Mouse (Mus musculus) embryonic fibroblast, embryonic 13.5 days (primary cell): ENCODE measurements around the gene Slc48a1. TPM values are rescaled to one million over a fixed set of nuclear protein-coding genes. Genes with fewer than 3 reads are reported as not detected.
A peak's percentile ranks its signal among the peaks of the same experiment; 100 is the strongest.

Experiments
- H3K27ac ChIP-seq: 2 replicates; pipeline ENCODE4 v1.5.1; 2012; ENCODE audit warnings: low read length, control low read depth, inconsistent platforms; ENCODE audit not compliant: insufficient read depth
- H3K4me1 ChIP-seq: 2 replicates; pipeline ENCODE4 v1.6.1; 2011; ENCODE audit warnings: low read length; ENCODE audit not compliant: control insufficient read depth, insufficient read depth
- H3K4me3 ChIP-seq: 2 replicates; pipeline ENCODE4 v1.5.1; 2011; ENCODE audit warnings: mild to moderate bottlenecking, control low read depth, low read length; ENCODE audit not compliant: insufficient read depth
- CTCF ChIP-seq: IDR thresholded peaks from 2 replicates; pipeline ENCODE4 v1.5.1; 2011; ENCODE audit warnings: mild to moderate bottlenecking, control low read depth, low read length, moderate library complexity, borderline replicate concordance; ENCODE audit not compliant: insufficient read depth
- POLR2A ChIP-seq: IDR thresholded peaks from 2 replicates; pipeline ENCODE4 v1.6.1; 2011; ENCODE audit warnings: low read depth, mild to moderate bottlenecking, control low read depth, low read length, moderate library complexity
- polyA plus RNA-seq: library from polyadenylated mRNA; stranded (reverse); fragments of >200 nt; gene quantifications from 2 replicates; pipeline ENCODE4 v1.2.4, GENCODE M21; 2011; ENCODE audit warnings: low read depth; ENCODE audit not compliant: missing spikeins, insufficient read length

The Slc48a1 gene
- polyA plus RNA-seq, 1 experiment = 136 TPM

GRCm38 (mm10) chr15:97787148-97787798, 9.0 kb downstream of the Slc48a1 start:
- TF ChIP-seq CTCF (no peak), POLR2A (0 out of 2 replicates have a peak, but pooled peaks have one; percentile 23)
- H3K4me3 ChIP-seq = no peak overlapping the region
- H3K4me1 ChIP-seq = no peaks in the 10 kb centered on the region; the same call in 1 of the 2 replicates
- H3K27ac ChIP-seq = peak overlapping the region; percentile 96

- H3K4me1 ChIP-seq = no peaks in the 10 kb centered on the region; the same call in 1 of the 2 replicates
- no peak overlapping the region for H3K4me3 ChIP-seq
- peak overlapping the region; percentile 96 for H3K27ac ChIP-seq
- no peak for TF ChIP-seq CTCF
- 0 out of 2 replicates have a peak, but pooled peaks have one; percentile 2 for TF ChIP-seq POLR2A
Measured at GRCm38 (mm10) chr15:97787799-97788667, 9.7 kb downstream of the Slc48a1 start.

- Histone ChIP-seq H3K27ac (no peak overlapping the region), H3K4me3 (no peak overlapping the region), H3K4me1 (no peaks in the 10 kb centered on the region; the same call in 1 of the 2 replicates)
- no peak for TF ChIP-seq POLR2A
- TF ChIP-seq CTCF = no peak
Measured at GRCm38 (mm10) chr15:97788821-97789220, 10.5 kb downstream of the Slc48a1 start.

- Histone ChIP-seq H3K4me1 (no peaks in the 10 kb centered on the region; the same call in 1 of the 2 replicates), H3K4me3 (no peak overlapping the region), H3K27ac (no peak overlapping the region)
- TF ChIP-seq POLR2A (no peak), CTCF (peak; percentile 69)
Measured at GRCm38 (mm10) chr15:97789761-97790505, 11.6 kb downstream of the Slc48a1 start.

- no peak overlapping the region for H3K27ac ChIP-seq
- no peaks in the 10 kb centered on the region; the same call in 1 of the 2 replicates for H3K4me1 ChIP-seq
- no peak overlapping the region for H3K4me3 ChIP-seq
- TF ChIP-seq POLR2A (no peak), CTCF (no peak)
Measured at GRCm38 (mm10) chr15:97791126-97791700, 12.9 kb downstream of the Slc48a1 start.

GRCm38 (mm10) chr15:97793386-97794153, 15.2 kb downstream of the Slc48a1 start:
- no peaks in the 10 kb centered on the region for H3K4me1 ChIP-seq
- no peak overlapping the region for H3K4me3 ChIP-seq
- TF ChIP-seq POLR2A = no peak
- no peak for TF ChIP-seq CTCF

GRCm38 (mm10) chr15:97794268-97794667, 15.9 kb downstream of the Slc48a1 start:
- H3K27ac ChIP-seq = no peak overlapping the region
- TF ChIP-seq POLR2A = no peak
- TF ChIP-seq CTCF = 0 out of 2 replicates have a peak, but pooled peaks have one; percentile 13
- no peaks in the 10 kb centered on the region for H3K4me1 ChIP-seq
- no peak overlapping the region for H3K4me3 ChIP-seq

More at GRCm38 (mm10) chr15:97793386-97794153, 15.2 kb downstream of the Slc48a1 start:
- H3K27ac ChIP-seq = no peak overlapping the region

- TF ChIP-seq POLR2A (no peak), CTCF (no peak)
- Histone ChIP-seq H3K27ac (no peak overlapping the region), H3K4me1 (no peaks in the 10 kb centered on the region), H3K4me3 (no peak overlapping the region)
Measured at GRCm38 (mm10) chr15:97795559-97796235, 17.4 kb downstream of the Slc48a1 start.
